Mouse (Mus musculus) kidney, adult 2 months (tissue): ENCODE measurements around the gene Mitf. TPM values are rescaled to one million over a fixed set of nuclear protein-coding genes. Genes with fewer than 3 reads are reported as not detected.
A peak's percentile ranks its signal among the peaks of the same experiment; 100 is the strongest.

ENCODE experiments used
- DNase-seq: peaks from one replicate; pipeline ENCODE4 v3.0.0; 2021
- H3K27ac ChIP-seq: fragments of 200-500 bp; 2 replicates; pipeline ENCODE4 v1.5.1; 2012; ENCODE audit warnings: low read depth, low read length, control low read depth, inconsistent platforms; ENCODE audit not compliant: insufficient read depth
- H3K27me3 ChIP-seq: fragments of 200-500 bp; replicated peaks from 2 replicates; pipeline ENCODE4 v1.6.1; 2012; ENCODE audit warnings: mild to moderate bottlenecking, moderate library complexity, low read length, inconsistent platforms; ENCODE audit not compliant: control insufficient read depth, insufficient read depth
- H3K36me3 ChIP-seq: fragments of 200-500 bp; 2 replicates; pipeline ENCODE4 v1.6.1; 2012; ENCODE audit warnings: mild to moderate bottlenecking, moderate library complexity, low read length, inconsistent platforms; ENCODE audit not compliant: control insufficient read depth, insufficient read depth
- H3K4me1 ChIP-seq: fragments of 200-500 bp; 2 replicates; pipeline ENCODE4 v1.6.1; 2011; ENCODE audit warnings: low read length; ENCODE audit not compliant: control insufficient read depth, insufficient read depth
- H3K4me3 ChIP-seq: fragments of 200-500 bp; 2 replicates; pipeline ENCODE4 v1.5.1; 2011; ENCODE audit warnings: mild to moderate bottlenecking, low read depth, low read length, control low read depth; ENCODE audit not compliant: insufficient read depth
- CTCF ChIP-seq: fragments of 200-500 bp; conservative IDR thresholded peaks from 2 replicates; pipeline ENCODE4 v1.5.1; 2011; ENCODE audit warnings: low read depth, mild to moderate bottlenecking, control low read depth, low read length, moderate library complexity, mixed read lengths; ENCODE audit not compliant: insufficient read depth, insufficient read length
- POLR2A ChIP-seq: fragments of 200-500 bp; IDR thresholded peaks from one replicate; pipeline ENCODE4 v1.6.1; 2011; ENCODE audit warnings: low read depth, low read length, control low read depth
- WGBS: fragments of 180-500 bp; shearing (Covaris S2); methylation state at CpG from one replicate; pipeline ENCODE4 v1.1.7; 2018; 5-methylcytosine and 5-hydroxymethylcytosine counted together
- polyA plus RNA-seq: library from polyadenylated mRNA; depleted of rRNA; stranded (reverse); fragments of >200 nt; gene quantifications from 2 replicates; pipeline ENCODE4 v1.2.3, GENCODE M21; 2012

Mitf gene
- polyA plus RNA-seq, 1 experiment = 8.3 TPM

DNA sequence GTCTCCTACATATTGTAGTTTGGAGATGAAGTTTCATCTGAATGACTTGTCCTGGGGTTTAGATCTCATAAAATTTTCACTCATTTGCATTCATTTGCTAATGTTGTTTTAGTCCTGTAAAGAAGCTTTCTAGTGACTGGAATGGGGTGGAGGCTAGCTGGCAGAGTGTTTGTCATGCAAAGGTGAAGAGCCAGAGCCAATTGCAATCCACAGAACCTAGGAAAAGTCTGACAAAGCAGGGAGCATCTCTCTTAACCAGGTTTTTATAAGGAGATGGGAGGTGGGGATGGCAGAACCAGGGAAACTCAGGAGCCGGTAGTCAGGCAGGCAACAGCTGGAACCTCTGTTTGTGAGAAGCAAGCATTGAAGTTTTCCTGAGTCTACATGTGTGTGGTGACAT lies 144.9 kb downstream of the Mitf start:
- Histone ChIP-seq H3K27ac (no peak overlapping the region), H3K4me3 (no peak overlapping the region), H3K27me3 (no peaks in the 10 kb centered on the region), H3K4me1 (peaks cover 14% of the 10 kb centered on the region), H3K36me3 (no peaks in the 10 kb centered on the region)
- DNase-seq = no peak
- WGBS = 61% methylated on average over 1 of the region's 1 CpGs
- no peak for TF ChIP-seq POLR2A
- no peak for TF ChIP-seq CTCF

DNA sequence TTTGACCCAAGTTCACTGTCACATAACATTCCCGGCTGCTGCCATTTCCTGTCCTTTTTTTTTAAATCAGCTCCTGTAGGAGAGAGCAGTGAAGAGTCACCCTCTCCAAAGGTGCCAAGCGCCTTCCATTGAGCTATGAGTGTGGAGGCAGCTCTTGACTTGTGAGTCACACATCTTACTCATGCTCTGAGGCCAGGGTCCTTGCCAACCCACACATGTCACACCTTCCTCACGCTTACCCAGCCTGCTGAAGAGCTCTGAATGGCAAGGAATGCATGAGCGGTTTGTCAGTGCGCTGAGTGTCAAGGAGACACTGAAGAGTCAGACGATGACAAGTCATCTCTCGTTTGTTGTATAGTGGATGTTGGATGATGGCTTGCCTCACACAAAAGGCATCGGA lies 146.0 kb downstream of the Mitf start:
- peaks cover 17% of the 10 kb centered on the region; the same call in 1 of the 2 replicates for H3K4me1 ChIP-seq
- no peaks in the 10 kb centered on the region for H3K27me3 ChIP-seq
- no peaks in the 10 kb centered on the region for H3K36me3 ChIP-seq
- TF ChIP-seq POLR2A (no peak), CTCF (no peak)
- 85% methylated on average over 8 of the region's 8 CpGs for WGBS
- H3K4me3 ChIP-seq = no peak overlapping the region
- no peak overlapping the region for H3K27ac ChIP-seq
- no peak for DNase-seq

DNA sequence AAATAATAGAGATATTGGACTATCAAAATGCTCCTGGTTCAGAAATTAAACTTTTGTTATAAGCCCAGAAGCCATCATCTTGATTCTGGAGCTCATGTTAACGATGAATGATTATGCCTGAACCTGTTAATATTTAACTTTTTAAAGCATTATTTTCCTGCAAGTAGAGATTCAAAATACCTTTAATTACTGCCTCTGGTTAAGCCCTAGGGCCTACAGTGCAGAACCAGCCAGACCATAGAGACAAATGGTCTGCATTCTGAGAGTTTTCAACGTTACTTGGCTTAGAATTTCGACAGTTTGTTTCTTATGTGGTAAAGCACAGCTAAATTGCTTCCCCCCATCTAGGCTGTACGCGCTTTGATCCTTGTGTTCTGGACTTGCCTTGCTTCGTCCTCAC lies 149.3 kb downstream of the Mitf start:
- 35% methylated on average over 6 of the region's 6 CpGs for WGBS

DNA sequence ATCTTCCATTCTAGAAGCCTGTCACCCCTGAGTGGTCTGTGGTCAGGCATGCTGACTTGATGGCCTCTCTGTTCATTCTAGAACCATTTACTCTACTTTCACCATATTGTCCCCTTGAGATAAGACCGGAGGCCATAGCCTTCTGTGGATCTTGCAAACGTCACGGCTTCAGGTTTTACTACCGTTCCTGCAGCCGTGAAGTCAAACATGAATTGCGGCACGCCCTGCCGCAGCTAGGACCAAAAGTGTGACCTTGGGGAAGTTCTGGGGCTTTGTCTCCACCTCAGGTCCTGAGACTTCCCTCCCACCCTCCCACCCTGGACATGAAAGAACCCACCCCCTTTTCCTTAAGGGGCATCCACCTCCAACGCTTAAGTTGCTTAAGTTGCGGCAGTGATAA lies 149.8 kb downstream of the Mitf start:
- TF ChIP-seq CTCF (no peak), POLR2A (no peak)
- H3K27ac ChIP-seq = peak overlapping the region; percentile 59; the same call in 1 of the 2 replicates
- H3K4me1 ChIP-seq = peaks cover 21% of the 10 kb centered on the region; the same call in 1 of the 2 replicates
- no peaks in the 10 kb centered on the region for H3K27me3 ChIP-seq
- 56% methylated on average over 10 of the region's 10 CpGs for WGBS
- H3K4me3 ChIP-seq = no peak overlapping the region; the same call in 1 of the 2 replicates
- H3K36me3 ChIP-seq = no peaks in the 10 kb centered on the region
- no peak for DNase-seq

More for the DNA sequence above, 149.3 kb downstream of the Mitf start:
- peak; percentile 50 for DNase-seq
- Histone ChIP-seq H3K27me3 (no peaks in the 10 kb centered on the region), H3K4me1 (peaks cover 21% of the 10 kb centered on the region; the same call in 1 of the 2 replicates), H3K36me3 (no peaks in the 10 kb centered on the region), H3K27ac (peak overlapping the region; percentile 59; the same call in 1 of the 2 replicates), H3K4me3 (no peak overlapping the region)
- TF ChIP-seq POLR2A (no peak), CTCF (no peak)

DNA sequence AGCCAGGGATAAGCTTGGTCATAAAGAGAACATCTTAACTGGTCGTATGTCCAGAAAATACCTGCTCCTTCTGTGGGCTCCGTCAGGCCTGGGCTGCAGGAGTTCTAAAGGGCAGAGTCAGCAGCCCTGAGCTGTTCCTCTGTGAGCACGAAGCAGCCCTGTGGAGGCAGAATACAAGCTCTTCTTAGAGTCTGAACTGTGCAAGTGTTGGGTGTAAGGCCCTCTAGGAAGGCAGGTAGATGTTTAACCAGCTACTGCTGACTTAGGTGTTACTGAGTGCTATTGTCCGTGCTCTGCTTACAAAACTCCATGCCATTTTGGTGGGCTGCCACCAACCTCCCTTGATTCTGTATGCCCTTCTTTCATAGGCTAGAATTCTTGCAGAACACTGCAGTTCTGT lies 151.4 kb downstream of the Mitf start:
- 33% methylated on average over 4 of the region's 4 CpGs for WGBS

GRCm38 (mm10) chr6:97961776-97962175 lies 154.9 kb downstream of the Mitf start:
- H3K4me1 ChIP-seq = peaks cover 17% of the 10 kb centered on the region; the same call in 1 of the 2 replicates
- no peak overlapping the region for H3K4me3 ChIP-seq
- no peaks in the 10 kb centered on the region for H3K36me3 ChIP-seq
- 67% methylated on average over 2 of the region's 2 CpGs for WGBS
- H3K27ac ChIP-seq = no peak overlapping the region
- DNase-seq = no peak
- H3K27me3 ChIP-seq = no peaks in the 10 kb centered on the region
- TF ChIP-seq CTCF = no peak
- no peak for TF ChIP-seq POLR2A

More for the DNA sequence above, 151.4 kb downstream of the Mitf start:
- H3K36me3 ChIP-seq = no peaks in the 10 kb centered on the region
- TF ChIP-seq CTCF = no peak
- TF ChIP-seq POLR2A = no peak
- H3K4me1 ChIP-seq = peaks cover 15% of the 10 kb centered on the region; the same call in 1 of the 2 replicates
- peak overlapping the region; percentile 31; the same call in 1 of the 2 replicates for H3K27ac ChIP-seq
- H3K4me3 ChIP-seq = no peak overlapping the region
- no peaks in the 10 kb centered on the region for H3K27me3 ChIP-seq
- peak; percentile 78 for DNase-seq

GRCm38 (mm10) chr6:97962311-97962710 lies 155.5 kb downstream of the Mitf start:
- H3K4me1 ChIP-seq = peaks cover 17% of the 10 kb centered on the region; the same call in 1 of the 2 replicates
- H3K27me3 ChIP-seq = no peaks in the 10 kb centered on the region
- DNase-seq = no peak
- H3K36me3 ChIP-seq = no peaks in the 10 kb centered on the region
- no peak overlapping the region for H3K4me3 ChIP-seq
- no peak overlapping the region for H3K27ac ChIP-seq
- WGBS = 86% methylated on average over 1 of the region's 1 CpGs
- TF ChIP-seq POLR2A = no peak
- no peak for TF ChIP-seq CTCF
